Mouse (Mus musculus): Measurements from ENCODE around the gene Gm9573. TPM values are rescaled to one million over a fixed set of nuclear protein-coding genes. Genes with fewer than 3 reads are reported as not detected.

Gm9573 gene
- polyA plus RNA-seq (2012; rRNA removed) = 0.06 TPM in 2 replicates

GRCm38 (mm10) chr17:35626537-35626936 lies at the start of gene Gm9573:
Gene Gm9573, minus strand, starts transcription at chr17:35626637.
- no peak for DNase-seq (ENCODE audit: extremely low spot score in 1 of 2, low spot score in 1 of 2)

GRCm38 (mm10) chr17:35673416-35674035 lies 47.1 kb upstream of the Gm9573 start, which contains the start of gene Gtf2h4:
Gene Gtf2h4, minus strand, starts transcription at chr17:35673739.
- DNase-seq (ENCODE audit: extremely low spot score in 1 of 2, low spot score in 1 of 2) = peak; percentile 94 to 97

GRCm38 (mm10) chr17:35672527-35672926 lies 46.1 kb upstream of the Gm9573 start:
- no peak for DNase-seq (ENCODE audit: extremely low spot score in 1 of 2, low spot score in 1 of 2)

- no peak for DNase-seq (ENCODE audit: extremely low spot score in 1 of 2, low spot score in 1 of 2)
These were observed 45.4 kb upstream of the Gm9573 start for GRCm38 (mm10) chr17:35671846-35672245.

GRCm38 (mm10) chr17:35669731-35670130 lies 43.3 kb upstream of the Gm9573 start:
- DNase-seq (ENCODE audit: extremely low spot score in 1 of 2, low spot score in 1 of 2) = no peak

- peak; percentile 92 to 98 for DNase-seq (ENCODE audit: extremely low spot score in 1 of 2, low spot score in 1 of 2)
These were observed 41.1 kb upstream of the Gm9573 start, which contains the start of gene Vars2 for GRCm38 (mm10) chr17:35667334-35668065. Gene Vars2, minus strand, starts transcription at chr17:35667592.

- peak; percentile 18 to 27 for DNase-seq (ENCODE audit: extremely low spot score in 1 of 2, low spot score in 1 of 2)
These were observed 40.4 kb upstream of the Gm9573 start for GRCm38 (mm10) chr17:35666851-35667256.

- DNase-seq (ENCODE audit: extremely low spot score in 1 of 2, low spot score in 1 of 2) = peak in 1 of 2 experiments; percentile 53
These were observed 39.6 kb upstream of the Gm9573 start for GRCm38 (mm10) chr17:35665957-35666515.

- DNase-seq (ENCODE audit: extremely low spot score in 1 of 2, low spot score in 1 of 2) = no peak
These were observed 26.6 kb upstream of the Gm9573 start for GRCm38 (mm10) chr17:35653086-35653485.

- no peak for DNase-seq (ENCODE audit: extremely low spot score in 1 of 2, low spot score in 1 of 2)
These were observed 23.0 kb upstream of the Gm9573 start for GRCm38 (mm10) chr17:35649429-35649828.

GRCm38 (mm10) chr17:35643609-35644236 lies 17.3 kb upstream of the Gm9573 start, which contains the start of gene Mucl3:
Gene Mucl3, minus strand, starts transcription at chr17:35643695.
- no peak for DNase-seq (ENCODE audit: extremely low spot score in 1 of 2, low spot score in 1 of 2)

- DNase-seq (ENCODE audit: extremely low spot score in 1 of 2, low spot score in 1 of 2) = no peak
These were observed 12.9 kb upstream of the Gm9573 start for GRCm38 (mm10) chr17:35639352-35639751.

- peak in 1 of 2 experiments; percentile 66 for DNase-seq (ENCODE audit: extremely low spot score in 1 of 2, low spot score in 1 of 2)
These were observed 12.2 kb upstream of the Gm9573 start for GRCm38 (mm10) chr17:35638475-35639190.

- peak in 1 of 2 experiments; percentile 58 for DNase-seq (ENCODE audit: extremely low spot score in 1 of 2, low spot score in 1 of 2)
These were observed 9.9 kb upstream of the Gm9573 start for GRCm38 (mm10) chr17:35636363-35636762.

GRCm38 (mm10) chr17:35635699-35636111 lies 9.3 kb upstream of the Gm9573 start:
- DNase-seq (ENCODE audit: extremely low spot score in 1 of 2, low spot score in 1 of 2) = peak; percentile 56 to 89

GRCm38 (mm10) chr17:35635202-35635601 lies 8.8 kb upstream of the Gm9573 start:
- peak in 1 of 2 experiments; percentile 33 for DNase-seq (ENCODE audit: extremely low spot score in 1 of 2, low spot score in 1 of 2)

- peak; percentile 58 to 73 for DNase-seq (ENCODE audit: extremely low spot score in 1 of 2, low spot score in 1 of 2)
These were observed 7.6 kb upstream of the Gm9573 start for GRCm38 (mm10) chr17:35633992-35634391.

- no peak for DNase-seq (ENCODE audit: extremely low spot score in 1 of 2, low spot score in 1 of 2)
These were observed 9.3 kb downstream of the Gm9573 start for GRCm38 (mm10) chr17:35617127-35617526.

- no peak for DNase-seq (ENCODE audit: extremely low spot score in 1 of 2, low spot score in 1 of 2)
These were observed 24.6 kb downstream of the Gm9573 start for GRCm38 (mm10) chr17:35601736-35602354.

GRCm38 (mm10) chr17:35601249-35601648 lies 25.2 kb downstream of the Gm9573 start, which contains the start of gene Sfta2:
Gene Sfta2, plus strand, starts transcription at chr17:35601549.
- DNase-seq (ENCODE audit: extremely low spot score in 1 of 2, low spot score in 1 of 2) = no peak

All from frontal cortex, adult 2 months (tissue).